Mouse (Mus musculus): ENCODE results near the gene Drp2. TPM values are rescaled to one million over a fixed set of nuclear protein-coding genes. Genes with fewer than 3 reads are reported as not detected.

Drp2 gene
- polyA plus RNA-seq (2015; fragmentation: Nextera tagmentation; extraction: Ambion mirVana): 22.4 and 24.1 TPM in 2 replicates

- H3K9me3 ChIP-seq (replicated peaks; ENCODE audit: control insufficient read depth, low read length, poor library complexity, severe bottlenecking): no peaks in the 10 kb centered on the region
- H3K36me3 ChIP-seq (ENCODE audit: control insufficient read depth, insufficient read depth, low read length): no peaks in the 10 kb centered on the region
- ATAC-seq: peak; percentile 76
- peak within 1 kb of the TSS; percentile 43 for H3K4me3 ChIP-seq (ENCODE audit: low read depth, low read length)
- H3K9ac ChIP-seq (ENCODE audit: low read depth, low read length): peak within 1 kb of the TSS; percentile 66
- peaks cover 6% of the 10 kb centered on the region; the same call in 1 of the 2 replicates for H3K4me1 ChIP-seq (ENCODE audit: control insufficient read depth, insufficient read depth, low read length)
- peak within 1 kb of the TSS; percentile 83 for H3K27ac ChIP-seq (ENCODE audit: low read length)
- WGBS: 25% methylated on average over 15 of the region's 15 CpGs
- H3K4me2 ChIP-seq (ENCODE audit: low read length): peak within 1 kb of the TSS; percentile 65
- no peaks in the 10 kb centered on the region for H3K27me3 ChIP-seq (ENCODE audit: control insufficient read depth, insufficient read depth, low read depth, low read length)
Observed at GRCm38 (mm10) chrX:134403863-134404583, at the start of gene Drp2. Gene Drp2, plus strand, starts transcription at chrX:134404551.

DNA sequence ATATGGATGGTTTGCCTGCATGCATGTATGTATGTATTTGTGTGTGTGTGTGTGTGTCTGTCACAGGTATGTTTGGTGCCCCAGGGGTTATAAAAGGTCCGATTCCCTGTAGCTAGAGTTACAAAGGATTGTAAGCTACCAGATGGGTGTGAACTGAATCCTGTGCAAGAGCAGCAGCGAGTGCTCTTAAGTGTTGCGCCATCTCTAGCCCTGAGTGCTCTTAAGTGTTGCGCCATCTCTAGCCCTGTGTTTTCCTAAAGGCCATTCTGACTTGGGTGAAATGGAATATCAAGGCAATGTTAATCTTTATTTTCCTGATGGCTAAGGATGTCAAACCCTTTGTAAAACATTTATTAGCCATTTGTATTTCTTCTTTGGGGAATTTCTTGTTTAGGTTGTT is 45.0 kb upstream of the Drp2 start:
- no peak overlapping the region for H3K4me2 ChIP-seq (ENCODE audit: low read length)
- H3K4me1 ChIP-seq (ENCODE audit: control insufficient read depth, insufficient read depth, low read length): no peaks in the 10 kb centered on the region
- no peak for ATAC-seq
- H3K4me3 ChIP-seq (ENCODE audit: low read depth, low read length): no peak overlapping the region
- H3K9me3 ChIP-seq (replicated peaks; ENCODE audit: control insufficient read depth, low read length, poor library complexity, severe bottlenecking): no peaks in the 10 kb centered on the region
- H3K36me3 ChIP-seq (ENCODE audit: control insufficient read depth, insufficient read depth, low read length): no peaks in the 10 kb centered on the region
- 68% methylated on average over 4 of the region's 4 CpGs for WGBS
- H3K27ac ChIP-seq (ENCODE audit: low read length): no peak overlapping the region
- no peak overlapping the region for H3K9ac ChIP-seq (ENCODE audit: low read depth, low read length)
- no peaks in the 10 kb centered on the region for H3K27me3 ChIP-seq (ENCODE audit: control insufficient read depth, insufficient read depth, low read depth, low read length)

GRCm38 (mm10) chrX:134362156-134362555 is 42.2 kb upstream of the Drp2 start:
- WGBS: 88% methylated on average over 4 of the region's 4 CpGs
- no peaks in the 10 kb centered on the region for H3K27me3 ChIP-seq (ENCODE audit: control insufficient read depth, insufficient read depth, low read depth, low read length)
- H3K9me3 ChIP-seq (replicated peaks; ENCODE audit: control insufficient read depth, low read length, poor library complexity, severe bottlenecking): no peaks in the 10 kb centered on the region
- no peaks in the 10 kb centered on the region for H3K36me3 ChIP-seq (ENCODE audit: control insufficient read depth, insufficient read depth, low read length)
- no peak overlapping the region for H3K4me2 ChIP-seq (ENCODE audit: low read length)
- H3K27ac ChIP-seq (ENCODE audit: low read length): no peak overlapping the region
- H3K4me3 ChIP-seq (ENCODE audit: low read depth, low read length): no peak overlapping the region
- no peak for ATAC-seq
- H3K9ac ChIP-seq (ENCODE audit: low read depth, low read length): no peak overlapping the region
- H3K4me1 ChIP-seq (ENCODE audit: control insufficient read depth, insufficient read depth, low read length): no peaks in the 10 kb centered on the region

DNA sequence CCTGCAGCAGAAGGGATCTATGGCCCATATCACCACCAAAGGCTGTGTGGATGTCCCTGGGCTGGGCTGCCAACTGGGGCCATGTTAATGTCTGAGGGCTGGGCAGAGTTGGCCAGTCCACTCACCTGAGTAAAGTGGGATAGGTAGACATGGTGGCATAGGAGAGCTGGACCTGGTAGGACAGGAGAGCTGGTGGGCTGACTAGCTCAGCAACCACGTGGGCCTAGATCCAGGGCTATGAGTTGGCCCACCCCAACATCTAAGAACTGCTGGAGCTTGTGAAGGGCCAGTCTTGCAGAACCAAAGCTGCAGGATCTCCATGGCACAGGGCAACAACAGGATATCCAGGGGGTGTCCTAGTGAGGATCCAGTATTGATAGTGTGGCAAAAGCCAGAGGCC is 38.9 kb upstream of the Drp2 start:
- Histone ChIP-seq H3K9ac (ENCODE audit: low read depth, low read length) (no peak overlapping the region), H3K27me3 (ENCODE audit: control insufficient read depth, insufficient read depth, low read depth, low read length) (no peaks in the 10 kb centered on the region), H3K27ac (ENCODE audit: low read length) (no peak overlapping the region), H3K4me3 (ENCODE audit: low read depth, low read length) (no peak overlapping the region), H3K9me3 (replicated peaks; ENCODE audit: control insufficient read depth, low read length, poor library complexity, severe bottlenecking) (no peaks in the 10 kb centered on the region), H3K36me3 (ENCODE audit: control insufficient read depth, insufficient read depth, low read length) (no peaks in the 10 kb centered on the region), H3K4me1 (ENCODE audit: control insufficient read depth, insufficient read depth, low read length) (no peaks in the 10 kb centered on the region), H3K4me2 (ENCODE audit: low read length) (no peak overlapping the region)
- WGBS: 73% methylated on average over 1 of the region's 1 CpGs
- no peak for ATAC-seq

- no peaks in the 10 kb centered on the region for H3K4me1 ChIP-seq (ENCODE audit: control insufficient read depth, insufficient read depth, low read length)
- no peak overlapping the region for H3K27ac ChIP-seq (ENCODE audit: low read length)
- no peak for ATAC-seq
- no peaks in the 10 kb centered on the region for H3K9me3 ChIP-seq (replicated peaks; ENCODE audit: control insufficient read depth, low read length, poor library complexity, severe bottlenecking)
- no peaks in the 10 kb centered on the region for H3K27me3 ChIP-seq (ENCODE audit: control insufficient read depth, insufficient read depth, low read depth, low read length)
- H3K36me3 ChIP-seq (ENCODE audit: control insufficient read depth, insufficient read depth, low read length): no peaks in the 10 kb centered on the region
- H3K9ac ChIP-seq (ENCODE audit: low read depth, low read length): no peak overlapping the region
- H3K4me2 ChIP-seq (ENCODE audit: low read length): no peak overlapping the region
- no peak overlapping the region for H3K4me3 ChIP-seq (ENCODE audit: low read depth, low read length)
- 73% methylated on average over 3 of the region's 3 CpGs for WGBS
Observed at GRCm38 (mm10) chrX:134366547-134366946, 37.8 kb upstream of the Drp2 start.

- WGBS: 17% methylated on average over 2 of the region's 2 CpGs
- Histone ChIP-seq H3K27me3 (ENCODE audit: control insufficient read depth, insufficient read depth, low read depth, low read length) (no peaks in the 10 kb centered on the region), H3K4me3 (ENCODE audit: low read depth, low read length) (no peak overlapping the region), H3K4me1 (ENCODE audit: control insufficient read depth, insufficient read depth, low read length) (no peaks in the 10 kb centered on the region), H3K4me2 (ENCODE audit: low read length) (no peak overlapping the region), H3K9ac (ENCODE audit: low read depth, low read length) (no peak overlapping the region), H3K27ac (ENCODE audit: low read length) (no peak overlapping the region), H3K9me3 (replicated peaks; ENCODE audit: control insufficient read depth, low read length, poor library complexity, severe bottlenecking) (no peaks in the 10 kb centered on the region), H3K36me3 (ENCODE audit: control insufficient read depth, insufficient read depth, low read length) (no peaks in the 10 kb centered on the region)
- no peak for ATAC-seq
Observed at GRCm38 (mm10) chrX:134371279-134371678, 33.1 kb upstream of the Drp2 start.

DNA sequence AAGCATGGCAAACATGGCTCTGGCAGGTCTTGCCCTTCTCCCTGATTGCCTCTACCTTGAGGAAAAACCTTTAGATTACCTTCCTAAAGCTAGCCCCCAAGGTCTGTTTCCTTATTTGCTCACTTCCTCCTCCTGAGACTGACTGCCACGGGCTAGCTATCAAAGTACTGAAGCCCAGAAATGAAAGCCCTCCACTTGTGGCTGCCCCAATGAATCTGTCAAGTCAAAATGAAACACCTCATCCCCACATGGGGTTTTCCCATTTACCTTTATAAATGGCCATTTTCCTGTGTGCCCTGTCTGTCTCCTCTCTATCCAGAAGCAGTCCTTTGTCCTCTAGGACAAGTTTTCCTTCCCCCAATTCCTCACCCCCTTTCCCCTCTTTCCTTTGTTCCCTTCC is 30.2 kb upstream of the Drp2 start:
- WGBS: 67% methylated on average over 1 of the region's 1 CpGs
- Histone ChIP-seq H3K9ac (ENCODE audit: low read depth, low read length) (no peak overlapping the region), H3K9me3 (replicated peaks; ENCODE audit: control insufficient read depth, low read length, poor library complexity, severe bottlenecking) (no peaks in the 10 kb centered on the region), H3K36me3 (ENCODE audit: control insufficient read depth, insufficient read depth, low read length) (no peaks in the 10 kb centered on the region), H3K4me1 (ENCODE audit: control insufficient read depth, insufficient read depth, low read length) (no peaks in the 10 kb centered on the region), H3K4me2 (ENCODE audit: low read length) (no peak overlapping the region), H3K27me3 (ENCODE audit: control insufficient read depth, insufficient read depth, low read depth, low read length) (no peaks in the 10 kb centered on the region), H3K4me3 (ENCODE audit: low read depth, low read length) (no peak overlapping the region), H3K27ac (ENCODE audit: low read length) (no peak overlapping the region)
- no peak for ATAC-seq

GRCm38 (mm10) chrX:134384896-134385295 is 19.5 kb upstream of the Drp2 start:
- 79% methylated on average over 6 of the region's 6 CpGs for WGBS
- Histone ChIP-seq H3K9me3 (replicated peaks; ENCODE audit: control insufficient read depth, low read length, poor library complexity, severe bottlenecking) (no peaks in the 10 kb centered on the region), H3K36me3 (ENCODE audit: control insufficient read depth, insufficient read depth, low read length) (no peaks in the 10 kb centered on the region), H3K4me2 (ENCODE audit: low read length) (no peak overlapping the region), H3K27ac (ENCODE audit: low read length) (no peak overlapping the region), H3K4me3 (ENCODE audit: low read depth, low read length) (no peak overlapping the region), H3K4me1 (ENCODE audit: control insufficient read depth, insufficient read depth, low read length) (no peaks in the 10 kb centered on the region), H3K9ac (ENCODE audit: low read depth, low read length) (no peak overlapping the region), H3K27me3 (ENCODE audit: control insufficient read depth, insufficient read depth, low read depth, low read length) (no peaks in the 10 kb centered on the region)
- no peak for ATAC-seq

DNA sequence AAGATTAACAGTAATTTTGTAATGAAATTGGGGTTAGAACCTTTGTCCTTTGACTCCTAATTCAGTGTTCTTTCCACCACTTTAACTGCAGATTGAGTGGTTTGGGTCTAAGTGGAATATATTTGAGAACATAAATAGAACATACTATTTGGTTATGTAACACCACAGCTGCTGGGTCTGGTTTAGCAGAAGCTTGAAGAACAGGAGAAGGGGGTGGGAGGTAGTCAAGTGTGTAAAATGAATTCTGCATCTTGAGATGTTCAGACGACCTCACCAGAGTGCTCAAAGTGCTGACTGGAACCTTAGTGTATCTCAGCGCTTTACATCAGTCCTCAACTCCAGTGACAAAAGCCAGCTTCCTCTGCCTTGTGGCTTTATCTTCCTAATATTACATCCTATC is 5.4 kb upstream of the Drp2 start:
- Histone ChIP-seq H3K36me3 (ENCODE audit: control insufficient read depth, insufficient read depth, low read length) (no peaks in the 10 kb centered on the region), H3K27me3 (ENCODE audit: control insufficient read depth, insufficient read depth, low read depth, low read length) (no peaks in the 10 kb centered on the region), H3K9me3 (replicated peaks; ENCODE audit: control insufficient read depth, low read length, poor library complexity, severe bottlenecking) (no peaks in the 10 kb centered on the region), H3K27ac (ENCODE audit: low read length) (no peak overlapping the region), H3K4me2 (ENCODE audit: low read length) (no peak overlapping the region), H3K4me1 (ENCODE audit: control insufficient read depth, insufficient read depth, low read length) (no peaks in the 10 kb centered on the region), H3K4me3 (ENCODE audit: low read depth, low read length) (no peak overlapping the region), H3K9ac (ENCODE audit: low read depth, low read length) (no peak overlapping the region)
- 55% methylated on average over 2 of the region's 2 CpGs for WGBS
- no peak for ATAC-seq
